Mouse (Mus musculus) lung, embryonic 15.5 days (tissue): ENCODE measurements around the gene Snx22. TPM values are rescaled to one million over a fixed set of nuclear protein-coding genes. Genes with fewer than 3 reads are reported as not detected.

ENCODE experiments used
- ATAC-seq: fragments of 200-750 bp; cut with Nextera tagmentation; 2 replicates; pipeline ENCODE4 v1.8.0; 2017; ENCODE audit warnings: moderate number of reproducible peaks, borderline replicate concordance; ENCODE audit not compliant: low FRiP score, low TSS enrichment; ENCODE audit errors: extremely low read depth
- H3K27ac ChIP-seq: fragments of 300-500 bp; sonication (generic); 2 replicates; pipeline ENCODE4 v1.5.1; 2015; ENCODE audit warnings: moderate library complexity, mild to moderate bottlenecking, inconsistent platforms
- H3K27me3 ChIP-seq: fragments of 300-500 bp; sonication (generic); 2 replicates; pipeline ENCODE4 v1.6.1; 2015; ENCODE audit warnings: inconsistent platforms
- H3K36me3 ChIP-seq: fragments of 300-500 bp; sonication (generic); 2 replicates; pipeline ENCODE4 v1.6.1; 2015; ENCODE audit warnings: inconsistent platforms
- H3K4me1 ChIP-seq: fragments of 300-500 bp; sonication (generic); 2 replicates; pipeline ENCODE4 v1.6.1; 2015; ENCODE audit warnings: inconsistent platforms
- H3K4me2 ChIP-seq: fragments of 300-500 bp; sonication (generic); 2 replicates; pipeline ENCODE4 v1.6.1; 2015; ENCODE audit warnings: inconsistent platforms, mild to moderate bottlenecking, moderate library complexity
- H3K4me3 ChIP-seq: fragments of 300-500 bp; sonication (generic); 2 replicates; pipeline ENCODE4 v1.5.1; 2015; ENCODE audit warnings: mild to moderate bottlenecking, inconsistent platforms
- H3K9ac ChIP-seq: fragments of 300-500 bp; sonication (generic); 2 replicates; pipeline ENCODE4 v1.6.1; 2015; ENCODE audit warnings: inconsistent platforms
- H3K9me3 ChIP-seq: fragments of 300-500 bp; sonication (generic); 2 replicates; pipeline ENCODE4 v1.6.1; 2016; ENCODE audit warnings: inconsistent platforms
- WGBS: fragments of 180-500 bp; shearing (Covaris S2); methylation state at CpG from one replicate; pipeline ENCODE4 v1.1.7; 2015; 5-methylcytosine and 5-hydroxymethylcytosine counted together
- polyA plus RNA-seq: library from polyadenylated mRNA; unstranded; fragments of >200 nt; fragmentation: Nextera tagmentation; extraction: Ambion mirVana; gene quantifications from 2 replicates; pipeline ENCODE4 v1.2.1, GENCODE M21; 2015

Gene Snx22
- polyA plus RNA-seq, 1 experiment from 2014 or later = 9.8 TPM

DNA sequence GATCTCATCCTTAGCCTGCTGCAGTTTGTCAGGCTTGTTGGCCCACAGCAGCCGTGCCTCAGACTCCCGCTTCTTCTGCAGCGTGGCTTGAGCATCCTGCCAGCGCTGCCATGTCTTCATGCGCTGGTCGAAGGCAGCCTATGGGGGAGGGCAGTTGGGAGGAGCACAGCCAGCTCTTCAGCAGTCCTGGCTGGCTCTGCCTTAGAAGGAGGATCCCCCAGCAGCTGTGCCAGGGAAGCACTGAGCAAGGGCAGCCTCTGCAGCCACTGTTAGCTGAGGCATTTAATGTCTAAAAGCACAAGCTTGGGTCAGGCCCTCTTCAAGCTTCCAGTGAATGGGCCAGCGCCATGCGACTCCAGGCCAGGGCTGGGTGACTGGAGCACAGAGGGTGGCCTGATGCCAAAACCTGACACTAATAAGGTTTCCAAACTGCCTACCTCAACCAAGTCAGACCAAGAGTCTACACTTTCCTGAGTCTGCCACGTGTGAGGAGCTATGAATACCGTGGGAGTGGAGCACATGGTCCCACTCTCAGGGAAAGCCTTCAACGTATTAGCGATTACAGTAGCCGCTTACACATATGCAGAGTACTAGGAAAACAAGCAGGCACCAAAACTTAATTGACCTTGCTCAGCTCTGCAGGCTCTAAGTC is 21.2 kb upstream of the Snx22 start:
- Histone ChIP-seq H3K9ac (no peak overlapping the region), H3K27ac (peak overlapping the region; percentile 75), H3K4me1 (peaks cover 37% of the 10 kb centered on the region), H3K27me3 (no peaks in the 10 kb centered on the region), H3K4me2 (no peak overlapping the region), H3K36me3 (peaks cover 63% of the 10 kb centered on the region), H3K9me3 (no peaks in the 10 kb centered on the region), H3K4me3 (no peak overlapping the region)
- ATAC-seq = no peak
- WGBS = 75% methylated on average over 13 of the region's 13 CpGs

DNA sequence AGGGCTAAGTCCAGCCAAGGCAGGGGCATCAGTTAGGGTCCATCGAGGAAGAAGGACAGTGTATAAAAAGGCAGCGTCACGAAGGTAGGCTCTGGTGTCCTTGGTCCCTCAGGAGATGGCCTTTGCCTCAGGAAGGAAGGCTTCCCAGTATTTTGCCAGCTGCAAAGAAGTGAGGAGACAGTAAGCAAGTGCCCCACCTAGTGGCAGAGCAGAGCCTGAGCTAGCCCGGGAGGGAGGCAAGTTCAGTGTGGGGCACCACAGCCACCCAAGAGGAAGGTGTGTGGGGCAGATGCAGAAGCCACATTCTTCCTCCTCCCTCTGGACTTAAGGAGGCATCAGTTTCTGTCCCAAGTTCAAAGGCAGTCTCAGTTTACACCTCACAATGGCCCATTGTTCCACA is 18.9 kb upstream of the Snx22 start:
- Histone ChIP-seq H3K27me3 (no peaks in the 10 kb centered on the region), H3K9me3 (no peaks in the 10 kb centered on the region), H3K4me3 (no peak overlapping the region), H3K9ac (no peak overlapping the region), H3K27ac (no peak overlapping the region), H3K36me3 (peaks cover 42% of the 10 kb centered on the region), H3K4me2 (no peak overlapping the region), H3K4me1 (peaks cover 31% of the 10 kb centered on the region)
- no peak for ATAC-seq
- whole genome bisulfite sequencing = 31% methylated on average over 4 of the region's 4 CpGs

DNA sequence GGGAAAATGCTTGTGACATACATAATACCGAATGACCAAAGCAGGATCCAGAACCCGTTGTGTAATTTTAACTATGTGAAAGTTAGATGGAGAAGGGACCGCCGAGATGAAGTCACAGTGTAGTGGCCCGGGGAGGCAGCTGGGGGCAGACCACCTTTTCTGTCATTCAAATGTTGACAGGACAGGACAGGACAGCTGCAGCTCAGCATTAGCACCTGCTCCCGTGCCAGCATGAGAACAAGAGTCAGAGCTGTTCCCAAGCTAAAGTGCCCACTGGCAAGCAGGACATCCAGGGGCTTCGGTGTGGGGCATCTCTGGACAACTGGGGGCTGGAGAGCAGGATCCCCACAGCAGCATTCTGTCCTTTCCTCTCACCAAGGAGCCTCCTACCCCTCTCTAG is 17.5 kb upstream of the Snx22 start:
- no peak overlapping the region for H3K4me3 ChIP-seq
- peaks cover 18% of the 10 kb centered on the region for H3K4me1 ChIP-seq
- 91% methylated on average over 7 of the region's 7 CpGs for WGBS
- H3K4me2 ChIP-seq = no peak overlapping the region
- H3K9me3 ChIP-seq = no peaks in the 10 kb centered on the region
- H3K27ac ChIP-seq = no peak overlapping the region
- peaks cover 32% of the 10 kb centered on the region for H3K36me3 ChIP-seq
- no peaks in the 10 kb centered on the region for H3K27me3 ChIP-seq
- no peak for ATAC-seq
- H3K9ac ChIP-seq = no peak overlapping the region

DNA sequence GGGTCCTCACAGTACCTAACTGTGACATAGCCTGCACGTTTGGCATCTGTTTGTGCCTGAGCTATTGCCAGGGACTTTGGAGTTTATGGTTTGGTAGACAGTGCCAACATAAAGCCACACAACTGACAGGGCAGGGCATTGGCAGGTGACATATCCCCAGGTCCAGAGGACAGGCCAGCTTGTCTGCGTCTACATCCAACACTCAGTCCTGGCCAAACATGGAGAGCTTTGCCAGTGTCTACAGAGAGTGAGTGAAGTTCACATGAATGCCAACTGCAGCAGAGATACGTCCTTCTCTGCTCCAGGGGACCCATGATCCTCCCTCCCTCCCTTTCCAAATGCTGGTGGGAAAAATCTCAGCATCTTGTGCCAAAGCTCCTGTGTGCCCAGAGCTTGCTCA is 14.7 kb upstream of the Snx22 start:
- 0 out of 2 replicates have a peak, but pooled peaks cover 16% of the 10 kb centered on the region for H3K4me1 ChIP-seq
- no peak overlapping the region for H3K4me3 ChIP-seq
- H3K27me3 ChIP-seq = no peaks in the 10 kb centered on the region
- peaks cover 12% of the 10 kb centered on the region for H3K36me3 ChIP-seq
- no peak for ATAC-seq
- no peaks in the 10 kb centered on the region for H3K9me3 ChIP-seq
- 84% methylated on average over 3 of the region's 3 CpGs for WGBS
- no peak overlapping the region for H3K27ac ChIP-seq
- no peak overlapping the region for H3K9ac ChIP-seq
- no peak overlapping the region for H3K4me2 ChIP-seq

GRCm38 (mm10) chr9:66081999-66082398 is 12.5 kb upstream of the Snx22 start:
- 52% methylated on average over 4 of the region's 4 CpGs for WGBS
- peak overlapping the region; percentile 88 for H3K27ac ChIP-seq

GRCm38 (mm10) chr9:66080804-66081459 is 11.4 kb upstream of the Snx22 start:
- WGBS = 53% methylated on average over 3 of the region's 3 CpGs
- no peak overlapping the region for H3K9ac ChIP-seq
- H3K4me2 ChIP-seq = no peak overlapping the region
- ATAC-seq = peak; percentile 75
- no peaks in the 10 kb centered on the region for H3K27me3 ChIP-seq
- peak overlapping the region; percentile 88 for H3K27ac ChIP-seq
- peaks cover 23% of the 10 kb centered on the region; the same call in 1 of the 2 replicates for H3K4me1 ChIP-seq
- no peak overlapping the region for H3K4me3 ChIP-seq
- H3K36me3 ChIP-seq = no peaks in the 10 kb centered on the region
- H3K9me3 ChIP-seq = no peaks in the 10 kb centered on the region

More at GRCm38 (mm10) chr9:66081999-66082398, 12.5 kb upstream of the Snx22 start:
- peaks cover 23% of the 10 kb centered on the region; the same call in 1 of the 2 replicates for H3K4me1 ChIP-seq
- peaks cover under 1% of the 10 kb centered on the region for H3K36me3 ChIP-seq
- H3K27me3 ChIP-seq = no peaks in the 10 kb centered on the region
- H3K9me3 ChIP-seq = no peaks in the 10 kb centered on the region
- no peak overlapping the region for H3K4me3 ChIP-seq
- H3K9ac ChIP-seq = no peak overlapping the region
- no peak overlapping the region for H3K4me2 ChIP-seq
- ATAC-seq = no peak

DNA sequence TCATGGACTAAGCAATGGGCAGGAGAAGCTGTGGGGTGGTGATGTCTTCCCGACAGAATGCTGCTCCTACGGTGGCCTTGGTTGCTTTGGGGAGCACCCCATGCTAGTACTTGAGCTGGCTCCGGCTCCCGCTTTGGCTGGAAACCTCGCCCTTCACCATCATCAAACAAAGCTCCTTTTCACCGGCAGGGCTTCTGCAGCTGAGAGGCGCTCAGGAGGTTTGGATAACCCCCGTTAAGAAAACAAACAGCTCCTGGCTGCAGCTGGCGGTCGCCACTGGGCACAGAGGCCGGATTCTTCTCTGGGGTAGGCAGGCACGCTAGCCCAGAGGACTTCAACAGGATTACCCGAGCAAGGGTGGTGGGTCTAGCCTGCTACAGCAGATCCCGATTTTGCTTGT is 9.0 kb upstream of the Snx22 start:
- peaks cover 23% of the 10 kb centered on the region; the same call in 1 of the 2 replicates for H3K4me1 ChIP-seq

GRCm38 (mm10) chr9:66078072-66078471 is 8.6 kb upstream of the Snx22 start:
- WGBS = 35% methylated on average over 3 of the region's 3 CpGs
- peaks cover 23% of the 10 kb centered on the region; the same call in 1 of the 2 replicates for H3K4me1 ChIP-seq
- ATAC-seq = no peak
- peak overlapping the region; percentile 23; the same call in 1 of the 2 replicates for H3K4me2 ChIP-seq
- peak overlapping the region; percentile 76 for H3K27ac ChIP-seq
- no peaks in the 10 kb centered on the region for H3K9me3 ChIP-seq
- no peaks in the 10 kb centered on the region for H3K27me3 ChIP-seq
- H3K9ac ChIP-seq = peak overlapping the region; percentile 4; the same call in 1 of the 2 replicates
- no peak overlapping the region for H3K4me3 ChIP-seq
- no peaks in the 10 kb centered on the region for H3K36me3 ChIP-seq

More for the DNA sequence above, 9.0 kb upstream of the Snx22 start:
- 6% methylated on average over 14 of the region's 14 CpGs for WGBS
- H3K4me2 ChIP-seq = peak overlapping the region; percentile 23; the same call in 1 of the 2 replicates
- H3K36me3 ChIP-seq = no peaks in the 10 kb centered on the region
- H3K9ac ChIP-seq = no peak overlapping the region
- H3K27ac ChIP-seq = peak overlapping the region; percentile 76
- no peaks in the 10 kb centered on the region for H3K27me3 ChIP-seq
- peak; percentile 41; the same call in 1 of the 2 replicates for ATAC-seq
- H3K4me3 ChIP-seq = no peak overlapping the region
- no peaks in the 10 kb centered on the region for H3K9me3 ChIP-seq

DNA sequence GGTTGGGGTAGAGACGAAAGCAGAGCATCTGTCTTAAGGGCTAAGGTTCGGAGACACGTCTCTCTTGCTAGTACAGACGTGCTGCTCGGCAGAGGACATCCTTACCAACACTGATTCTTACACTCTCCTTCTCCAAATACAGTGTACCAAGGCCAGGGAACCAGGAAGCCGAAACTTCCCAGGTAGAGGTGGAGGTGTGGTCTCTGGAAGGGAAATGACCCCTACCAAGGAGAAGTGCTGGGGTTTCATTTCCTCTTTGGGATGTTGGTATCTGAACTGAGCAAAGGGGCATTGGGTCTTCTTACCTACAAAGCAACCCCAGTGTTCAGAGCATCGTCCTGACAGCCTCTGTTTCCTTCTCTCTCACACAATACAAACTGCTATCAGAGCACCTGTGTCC is 3.2 kb upstream of the Snx22 start:
- Histone ChIP-seq H3K27ac (no peak overlapping the region), H3K4me3 (no peak overlapping the region), H3K9ac (no peak overlapping the region), H3K36me3 (no peaks in the 10 kb centered on the region), H3K4me2 (no peak overlapping the region), H3K27me3 (peaks cover 22% of the 10 kb centered on the region; the same call in 1 of the 2 replicates), H3K9me3 (no peaks in the 10 kb centered on the region), H3K4me1 (peaks cover 14% of the 10 kb centered on the region)
- 84% methylated on average over 7 of the region's 7 CpGs for whole genome bisulfite sequencing
- no peak for ATAC-seq

GRCm38 (mm10) chr9:66070151-66070550 is 632 bp upstream of the Snx22 start:
- H3K4me1 ChIP-seq = peaks cover 14% of the 10 kb centered on the region
- no peaks in the 10 kb centered on the region for H3K9me3 ChIP-seq
- ATAC-seq = no peak
- H3K9ac ChIP-seq = no peak overlapping the region
- H3K4me3 ChIP-seq = no peak overlapping the region
- H3K27ac ChIP-seq = no peak overlapping the region
- H3K36me3 ChIP-seq = peaks cover 19% of the 10 kb centered on the region
- H3K27me3 ChIP-seq = peaks cover 23% of the 10 kb centered on the region; the same call in 1 of the 2 replicates
- WGBS = 84% methylated on average over 5 of the region's 5 CpGs
- peak overlapping the region; percentile 97; the same call in 1 of the 2 replicates for H3K4me2 ChIP-seq

- Histone ChIP-seq H3K9me3 (no peaks in the 10 kb centered on the region), H3K27ac (no peak overlapping the region), H3K4me3 (peak overlapping the region; percentile 53), H3K36me3 (peaks cover 28% of the 10 kb centered on the region), H3K4me1 (peaks cover 14% of the 10 kb centered on the region), H3K4me2 (peak overlapping the region; percentile 97), H3K27me3 (peaks cover 23% of the 10 kb centered on the region; the same call in 1 of the 2 replicates), H3K9ac (peak overlapping the region; percentile 50)
- ATAC-seq = peak; percentile 27
- WGBS = 1% methylated on average over 30 of the region's 30 CpGs
These were observed 538 bp downstream of the Snx22 start for GRCm38 (mm10) chr9:66068971-66069391.

DNA sequence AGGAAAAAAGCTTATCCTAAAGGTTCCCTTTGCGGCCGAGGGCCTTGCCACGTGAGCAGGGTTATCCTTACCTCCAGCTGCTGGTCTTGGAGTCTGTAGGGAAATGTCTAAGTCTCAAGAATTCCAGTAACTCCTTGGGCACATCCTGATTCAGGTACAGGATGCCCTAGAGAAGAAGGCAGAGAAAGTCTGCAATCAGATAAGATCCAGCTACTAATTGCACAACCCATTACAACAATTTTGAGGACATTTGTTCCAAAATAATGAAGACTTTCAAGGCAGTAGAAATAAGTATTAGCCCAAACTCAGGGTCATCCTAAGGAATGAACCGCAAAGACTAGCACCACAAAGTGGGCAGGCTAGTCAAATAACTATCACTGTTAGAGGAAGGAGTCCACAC is 1.5 kb downstream of the Snx22 start:
- WGBS = 59% methylated on average over 4 of the region's 4 CpGs
- H3K4me1 ChIP-seq = peaks cover 14% of the 10 kb centered on the region

More for the DNA sequence above, 1.5 kb downstream of the Snx22 start:
- peaks cover 23% of the 10 kb centered on the region; the same call in 1 of the 2 replicates for H3K27me3 ChIP-seq
- peak overlapping the region; percentile 97 for H3K4me2 ChIP-seq
- H3K4me3 ChIP-seq = 0 out of 2 replicates have a peak overlapping the region, but pooled peaks have one; percentile 53
- no peak for ATAC-seq
- no peak overlapping the region for H3K9ac ChIP-seq
- no peak overlapping the region for H3K27ac ChIP-seq
- no peaks in the 10 kb centered on the region for H3K9me3 ChIP-seq
- peaks cover 37% of the 10 kb centered on the region for H3K36me3 ChIP-seq
